Mouse (Mus musculus) T-helper 2 cell (primary cell): ENCODE results near the gene Rb1.

Experiments
- in situ Hi-C: fragments of 300-600 bp; cut with MboI, MseI; formaldehyde crosslinking; loops from one replicate; pipeline ENCODE4 v1.15.1; 2025; ENCODE audit warnings: high pct_unique_total_duplicates

Rb1 gene

DNA sequence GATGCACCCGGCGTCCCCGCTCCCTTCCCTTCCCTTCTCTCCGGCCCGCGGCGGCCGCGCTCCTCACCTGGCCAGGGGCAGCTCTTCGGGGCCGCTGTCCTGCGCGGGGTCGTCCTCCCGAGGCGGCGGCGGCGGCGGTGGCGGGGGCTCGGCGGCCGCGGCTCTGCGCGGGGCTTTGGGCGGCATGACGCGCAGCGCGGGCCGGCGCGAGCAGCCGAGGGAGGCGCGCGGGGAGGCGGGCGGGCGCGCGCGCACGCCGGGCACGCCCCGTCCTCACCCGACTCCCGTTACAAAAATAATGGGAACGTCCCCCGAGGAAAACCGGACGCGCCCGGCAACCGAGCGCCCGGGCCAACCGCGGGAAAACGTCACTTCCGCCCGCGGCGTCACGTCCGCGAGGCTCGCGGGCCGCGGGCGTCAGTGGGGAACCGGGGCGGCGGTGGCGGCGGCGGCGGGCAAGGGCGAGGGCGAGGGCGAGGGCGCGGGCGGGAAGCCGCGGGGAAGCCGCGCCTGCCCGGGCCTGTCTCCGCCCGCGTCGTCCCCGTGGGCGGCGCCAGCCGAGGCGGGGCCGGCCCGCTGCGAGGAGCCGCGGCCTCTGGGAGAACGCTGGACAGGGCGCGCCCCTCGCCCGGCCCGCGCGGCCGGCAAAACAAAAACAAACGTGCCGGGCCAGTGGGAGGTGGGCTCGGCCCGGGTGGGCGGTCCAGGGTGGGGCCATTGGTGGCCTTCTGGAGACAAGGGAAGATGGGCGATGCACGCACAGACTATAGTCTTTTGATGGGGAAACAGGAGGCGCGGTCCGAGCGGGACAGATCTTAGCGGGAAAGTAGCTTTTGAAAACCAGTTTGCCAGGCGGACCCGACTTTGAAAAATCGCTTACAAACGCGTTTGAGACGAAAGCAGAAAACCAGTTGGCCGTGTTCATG, at the start of gene Rb1:
Gene Rb1 (minus strand): TSS at position 367 of the 926 bp plus-strand sequence.
- in situ Hi-C loops: loop anchor here (5.0 to 10.0 kb wide), 2 partner anchors 179 to 188 kb away; no protein-coding TSS in a partner anchor

DNA sequence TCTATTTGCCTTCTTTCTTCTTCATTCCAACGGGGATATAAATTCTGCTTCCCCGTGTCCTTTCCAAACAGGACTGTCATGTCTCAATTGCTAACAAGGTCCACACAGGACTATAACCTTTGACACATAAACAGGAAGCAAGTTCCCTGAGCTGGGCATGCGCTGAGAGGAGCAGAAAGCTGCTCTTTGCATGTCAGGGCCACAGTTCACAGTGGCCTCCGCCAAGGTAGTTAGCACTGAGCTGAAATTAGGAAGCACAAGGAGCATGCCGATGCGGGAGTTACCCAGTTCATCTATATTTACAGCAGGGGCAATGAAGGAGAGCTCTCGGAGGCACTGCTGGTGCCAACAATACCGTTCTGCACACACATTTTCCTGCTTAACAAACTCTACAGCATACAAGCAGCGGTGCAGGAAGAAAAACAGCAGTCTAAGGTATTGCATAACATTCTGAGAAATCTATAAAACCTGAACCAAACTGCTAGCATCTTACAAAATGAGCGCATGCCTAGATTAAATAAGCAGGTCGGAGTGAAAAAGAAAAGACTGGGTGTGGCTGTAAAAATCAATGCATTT, 48.8 kb upstream of the Rb1 start:
- in situ Hi-C loops: no loop called here

DNA sequence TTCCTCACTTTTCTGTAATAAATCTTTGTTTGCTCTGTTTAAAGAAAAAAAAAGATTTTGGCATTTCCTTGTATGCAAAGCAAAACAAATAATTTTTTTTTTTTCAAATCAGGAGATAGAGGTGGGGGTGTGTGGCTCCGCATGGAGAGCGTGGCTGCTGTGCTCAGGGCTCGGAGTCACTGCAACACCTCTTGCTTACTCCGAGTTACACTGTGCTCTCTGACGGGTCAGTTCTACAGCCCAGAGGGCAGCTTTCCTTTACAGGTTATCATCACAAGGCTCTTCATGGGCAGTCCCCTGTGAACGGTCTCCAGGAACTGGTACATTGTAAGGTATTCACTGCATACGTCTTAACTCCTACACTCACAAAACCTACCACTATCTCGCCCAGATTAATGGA, 48.0 kb upstream of the Rb1 start:
- in situ Hi-C loops: no loop called here

DNA sequence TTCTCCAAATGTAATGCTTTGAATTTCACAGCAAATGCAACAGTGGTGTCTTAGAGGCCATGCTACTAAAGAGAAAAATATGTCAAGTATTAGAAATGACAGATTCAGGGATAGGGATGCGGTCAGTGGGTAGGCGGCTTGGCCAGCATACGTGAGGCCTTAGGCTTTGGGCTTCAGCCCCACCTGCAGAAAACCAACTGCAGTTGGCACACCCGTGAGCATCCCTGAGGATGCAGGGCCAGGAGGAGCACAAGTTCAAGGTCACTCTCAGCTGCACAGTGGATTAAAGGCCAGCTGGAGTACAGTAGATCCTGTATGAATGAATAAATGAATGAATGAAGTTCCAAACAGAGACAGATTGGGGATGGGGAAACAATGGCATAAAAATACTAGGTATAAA, 47.4 kb upstream of the Rb1 start:
- in situ Hi-C loops: no loop called here

DNA sequence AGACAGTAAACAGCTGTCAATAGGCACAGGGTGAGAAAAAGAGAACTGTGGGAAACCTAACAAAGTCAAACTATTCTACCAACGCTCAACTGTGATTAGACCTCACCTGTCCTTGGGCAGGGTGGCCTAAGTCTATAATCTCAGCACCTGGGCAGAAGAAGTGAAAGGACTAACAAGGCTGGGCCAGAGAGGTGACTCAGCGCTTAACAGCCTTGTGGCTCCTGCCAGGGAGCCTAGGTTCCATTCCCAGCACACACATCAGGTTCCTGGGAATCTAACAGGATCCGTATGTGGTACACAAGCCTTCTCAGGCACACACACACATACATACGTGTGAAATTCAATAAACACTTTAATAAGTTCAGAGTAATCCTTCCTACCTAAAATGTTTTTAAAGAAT, 46.0 kb upstream of the Rb1 start:
- in situ Hi-C loops: no loop called here

DNA sequence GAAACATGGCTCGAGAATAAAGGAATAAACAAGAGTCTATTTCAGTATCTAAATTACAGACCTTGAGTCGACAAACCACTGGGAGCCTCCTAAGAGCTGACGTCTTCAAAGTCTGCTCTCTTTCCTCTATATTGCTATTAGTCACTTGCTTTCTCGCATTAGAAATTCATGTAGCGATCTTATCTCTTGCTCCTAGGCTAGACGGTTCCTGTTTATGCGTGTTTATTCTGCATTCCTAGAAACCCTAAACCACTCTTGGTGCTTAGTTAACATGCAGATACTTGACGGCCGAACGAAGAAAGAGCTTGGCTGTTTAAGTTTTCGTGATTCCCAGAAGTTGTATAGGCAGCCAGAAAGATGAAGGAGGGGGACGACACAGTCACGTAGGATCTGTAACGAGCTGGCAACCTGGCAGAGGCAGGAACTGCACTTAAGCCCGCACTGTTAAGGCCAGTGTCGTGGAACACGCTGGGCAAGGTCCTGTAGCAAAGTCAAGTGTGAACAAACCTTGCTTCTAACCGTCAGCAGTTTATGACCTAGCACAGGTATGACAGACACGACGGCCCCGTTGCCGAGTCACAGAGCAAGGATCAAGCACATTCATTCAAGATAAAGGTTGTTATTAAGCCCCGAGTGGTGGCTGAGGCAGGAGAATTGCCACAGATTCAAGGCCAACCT, 45.2 kb upstream of the Rb1 start:
- in situ Hi-C loops: no loop called here

DNA sequence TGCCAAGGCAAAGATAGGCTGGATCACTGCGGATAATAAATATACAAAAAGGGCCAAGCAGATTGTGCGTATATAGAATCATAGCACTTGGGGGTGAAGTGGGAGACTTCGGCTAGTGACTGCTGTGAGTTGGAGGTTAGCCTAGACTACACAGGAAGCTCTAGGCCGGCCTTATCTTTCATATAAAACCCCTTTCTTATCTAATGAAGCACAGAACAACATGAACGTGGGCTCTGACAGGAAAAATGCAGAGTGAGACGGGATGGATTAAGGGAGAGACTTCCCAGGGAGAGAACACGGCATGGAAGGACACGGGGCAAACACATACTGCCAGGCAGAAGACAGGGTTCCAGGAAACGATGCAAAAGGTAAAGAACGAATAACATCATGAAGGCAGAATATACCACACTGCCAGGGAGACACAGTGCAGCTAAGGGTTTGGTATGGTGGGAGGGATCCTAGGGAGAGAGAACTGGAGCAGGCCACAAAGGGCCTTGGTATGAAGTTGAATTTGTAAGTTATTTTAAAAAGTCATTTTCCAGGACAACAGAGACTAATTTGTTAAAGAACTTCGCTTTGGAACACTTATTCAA, 44.6 kb upstream of the Rb1 start:
- in situ Hi-C loops: no loop called here

DNA sequence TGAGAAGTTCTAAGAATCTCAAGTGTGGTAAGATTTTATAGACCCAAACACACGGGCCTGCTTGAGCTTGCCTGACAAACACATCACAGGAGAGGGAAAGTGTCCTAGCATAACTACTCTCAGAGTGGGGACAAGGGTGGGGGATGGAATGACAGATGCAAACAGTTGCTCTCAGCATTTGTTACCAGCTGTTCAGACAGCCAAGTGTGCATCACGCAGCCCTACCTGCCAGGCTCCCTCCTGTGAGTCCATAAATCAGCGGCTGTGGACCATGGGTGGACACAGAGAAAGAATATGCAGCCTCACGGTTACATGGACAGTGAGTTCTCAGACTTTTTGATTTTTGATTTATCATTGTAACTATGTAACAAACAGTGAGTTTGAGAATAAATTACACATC, 44.0 kb upstream of the Rb1 start:
- in situ Hi-C loops: no loop called here

DNA sequence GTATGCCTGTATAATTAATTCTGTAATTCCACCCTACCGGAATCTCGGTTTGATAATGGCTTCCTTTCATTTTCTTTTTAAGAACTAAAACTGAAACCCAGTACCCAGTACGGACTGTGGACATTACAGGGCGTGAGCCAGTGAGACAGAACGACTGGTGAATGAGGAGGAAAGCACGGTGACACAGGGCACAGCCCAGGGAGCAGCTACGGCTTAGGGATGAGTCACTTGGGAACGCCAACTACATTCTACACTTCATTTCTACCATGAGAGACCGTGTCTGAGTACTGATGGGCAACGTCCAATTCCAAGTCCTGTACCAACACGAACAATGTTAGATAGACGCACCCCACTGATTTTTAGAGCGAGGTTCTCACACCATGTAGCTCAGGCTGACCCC, 43.3 kb upstream of the Rb1 start:
- in situ Hi-C loops: no loop called here

DNA sequence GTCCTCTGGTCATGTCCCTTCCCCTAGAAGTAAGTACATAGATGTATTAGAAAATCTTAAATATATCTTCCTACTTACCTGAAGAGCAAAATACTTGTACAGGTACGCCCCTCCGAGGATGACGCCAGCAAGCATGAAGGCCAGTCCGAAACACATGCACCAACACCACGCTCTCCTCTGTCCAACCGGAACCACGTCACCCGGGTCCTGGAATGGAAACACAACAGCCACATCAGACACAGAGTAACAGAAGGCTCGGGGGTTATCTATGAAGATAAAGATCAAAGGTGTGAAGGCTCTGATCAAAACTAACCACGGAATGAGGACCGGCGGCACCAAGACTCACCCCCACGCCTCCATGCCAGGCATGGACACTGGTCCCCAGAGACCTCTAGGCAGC, 42.6 kb upstream of the Rb1 start:
- in situ Hi-C loops: no loop called here

DNA sequence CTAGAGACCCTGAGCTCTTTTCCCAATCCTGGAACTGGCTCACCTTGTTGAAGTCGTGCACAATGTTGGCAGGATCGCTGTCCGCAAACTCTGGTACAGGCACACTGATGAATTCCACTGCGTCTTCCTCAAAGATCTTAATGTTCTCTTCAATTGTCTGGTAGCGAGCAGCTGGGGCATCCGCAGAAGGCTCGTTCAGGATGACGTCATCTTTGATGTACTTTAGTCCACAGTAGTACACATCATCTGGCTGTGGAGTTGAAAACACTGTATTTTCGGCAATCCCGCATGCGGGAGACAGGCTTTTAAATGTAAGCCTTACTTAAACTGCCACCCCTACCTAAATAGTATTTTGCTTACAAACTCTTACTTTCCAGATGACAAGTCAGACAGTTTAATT, 40.7 kb upstream of the Rb1 start:
- in situ Hi-C loops: no loop called here

DNA sequence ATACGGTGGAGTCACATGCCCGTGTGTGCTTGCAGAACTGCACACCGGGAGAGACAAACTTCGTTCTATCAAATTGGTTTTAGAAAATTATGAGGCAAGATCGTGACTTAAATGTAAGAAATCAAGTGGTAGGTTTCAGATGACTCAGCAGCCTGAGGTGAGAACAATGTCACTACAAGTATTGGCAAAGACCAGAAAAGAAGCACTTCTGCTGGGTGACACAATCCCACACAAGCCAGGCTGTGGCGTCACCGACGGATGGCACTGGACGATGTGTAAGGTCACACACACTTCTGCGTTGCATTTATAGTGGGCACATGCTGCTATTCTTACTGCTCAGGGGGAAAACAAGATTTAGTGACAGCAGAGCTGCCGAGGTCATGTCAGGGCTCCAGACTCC, 38.2 kb upstream of the Rb1 start:
- in situ Hi-C loops: no loop called here

DNA sequence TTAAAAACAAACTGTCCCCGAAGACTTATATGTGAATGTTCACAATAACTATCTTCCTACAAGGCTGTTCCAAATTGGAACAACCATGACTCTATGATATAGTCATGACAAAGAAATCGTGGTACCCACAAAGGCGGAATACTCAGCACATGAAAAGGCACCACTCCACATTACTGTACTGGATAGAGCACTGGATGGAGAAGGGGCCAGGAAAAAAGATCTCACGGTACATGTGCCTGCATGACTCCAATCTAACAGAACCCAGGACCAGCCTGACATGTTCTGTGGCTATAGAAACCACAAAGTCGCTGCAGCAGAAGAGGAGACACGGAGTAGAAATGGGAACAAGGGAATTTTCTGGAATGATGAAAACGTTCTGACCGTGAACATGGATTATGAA, 29.1 kb upstream of the Rb1 start:
- in situ Hi-C loops: no loop called here

DNA sequence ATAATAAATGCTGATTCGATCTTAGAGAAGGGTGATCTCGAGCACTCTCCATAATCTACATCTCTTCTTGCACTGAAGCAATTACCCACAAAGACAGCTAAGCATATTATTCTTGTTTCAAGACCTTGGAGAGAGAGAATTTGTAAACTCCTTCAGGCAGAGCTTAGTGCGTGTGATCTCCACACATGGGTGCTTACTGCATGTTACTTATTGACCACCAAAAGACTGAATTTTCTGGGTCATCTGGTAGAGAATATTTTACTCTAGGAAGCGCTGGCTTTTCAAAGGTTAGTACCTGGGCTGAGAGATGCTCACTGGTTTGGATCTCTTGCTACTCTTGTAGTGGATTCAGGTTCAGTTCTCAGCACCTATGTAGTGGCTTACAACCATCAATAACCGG, 25.5 kb upstream of the Rb1 start:
- in situ Hi-C loops: no loop called here

DNA sequence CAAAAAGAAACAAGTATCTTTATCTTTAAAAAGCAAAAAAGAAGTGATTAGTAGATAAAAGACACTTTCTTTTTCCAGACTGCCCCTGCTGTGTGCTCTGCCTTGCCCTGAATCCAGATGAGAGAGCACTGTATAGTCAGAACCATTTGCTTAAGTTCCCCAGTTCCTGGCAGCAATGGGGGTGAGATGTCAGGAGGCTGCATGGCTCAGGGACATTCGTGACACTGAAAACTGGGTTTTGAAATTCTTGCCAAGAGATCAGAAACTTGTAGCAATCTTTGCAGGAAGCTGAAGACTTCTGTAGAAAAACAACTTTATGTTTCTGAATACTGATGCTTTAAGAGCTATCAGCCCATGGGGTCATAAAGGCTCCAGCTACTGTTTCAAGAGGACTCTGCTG, 24.4 kb upstream of the Rb1 start:
- in situ Hi-C loops: no loop called here

DNA sequence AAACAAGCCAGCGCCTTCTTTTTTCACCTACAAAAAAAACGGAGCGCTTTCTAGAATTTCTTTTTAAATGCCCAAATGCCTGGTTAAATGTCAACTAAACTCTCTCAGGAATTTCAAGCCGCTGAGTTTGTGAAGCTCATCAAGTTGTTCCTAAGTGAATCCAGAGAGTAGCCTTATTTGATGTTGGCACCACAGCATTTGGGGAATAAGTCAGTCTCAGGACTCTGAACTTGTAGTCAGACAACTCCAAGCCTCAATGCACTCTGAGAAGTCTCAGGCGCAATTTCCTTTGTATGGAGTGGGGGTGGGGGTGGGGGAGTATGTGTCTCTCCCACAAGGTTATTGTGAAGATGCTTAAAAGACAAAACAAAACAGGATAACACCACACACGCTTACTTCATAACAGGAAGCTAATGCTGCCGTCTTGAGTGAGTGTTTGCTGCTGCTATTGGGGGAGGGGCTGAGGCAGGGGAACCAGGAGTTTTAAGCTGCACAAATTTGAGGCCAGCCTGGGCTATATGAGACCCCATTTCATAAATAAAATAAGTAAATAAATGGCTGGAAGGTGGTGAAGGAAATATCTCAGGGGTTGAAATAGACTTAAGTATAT, 23.5 kb upstream of the Rb1 start:
- in situ Hi-C loops: no loop called here

DNA sequence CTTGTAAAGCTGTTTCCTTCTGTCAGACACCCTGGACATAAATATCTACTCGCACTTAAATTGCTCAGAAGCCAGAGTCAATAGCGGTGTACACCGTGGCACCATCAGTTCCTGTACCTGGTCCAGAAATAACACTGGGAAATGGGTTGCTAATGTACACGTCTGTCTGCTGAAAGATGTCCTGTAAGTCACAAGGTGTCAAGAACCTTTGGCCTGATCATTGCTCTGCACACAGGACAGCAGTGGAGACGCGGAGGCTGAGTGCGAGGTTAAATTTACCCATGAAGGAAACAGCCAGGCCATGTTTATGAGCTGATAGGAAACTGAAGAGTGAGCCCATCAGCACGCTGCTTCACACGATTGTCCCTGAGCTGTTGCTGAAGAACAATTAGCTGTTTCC, 21.7 kb upstream of the Rb1 start:
- in situ Hi-C loops: no loop called here

DNA sequence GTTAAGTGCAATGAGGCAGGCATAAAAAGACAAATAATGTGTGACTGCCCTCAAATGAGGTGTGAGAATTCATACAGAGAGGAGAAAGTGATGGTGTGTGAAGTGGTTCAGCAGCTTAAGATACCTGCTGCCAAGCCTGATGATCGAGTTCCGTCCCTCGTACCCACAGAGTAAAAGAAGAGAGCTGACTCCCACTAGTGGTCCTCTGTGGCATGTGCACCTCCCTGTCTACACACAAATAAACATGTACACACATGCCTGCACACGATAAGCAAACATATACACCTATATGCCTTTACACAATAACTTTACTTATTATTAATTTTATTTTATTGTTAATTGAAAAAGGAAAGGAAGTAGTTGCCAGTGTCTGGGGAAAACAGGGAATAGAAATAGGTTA, 20.0 kb upstream of the Rb1 start:
- in situ Hi-C loops: no loop called here

DNA sequence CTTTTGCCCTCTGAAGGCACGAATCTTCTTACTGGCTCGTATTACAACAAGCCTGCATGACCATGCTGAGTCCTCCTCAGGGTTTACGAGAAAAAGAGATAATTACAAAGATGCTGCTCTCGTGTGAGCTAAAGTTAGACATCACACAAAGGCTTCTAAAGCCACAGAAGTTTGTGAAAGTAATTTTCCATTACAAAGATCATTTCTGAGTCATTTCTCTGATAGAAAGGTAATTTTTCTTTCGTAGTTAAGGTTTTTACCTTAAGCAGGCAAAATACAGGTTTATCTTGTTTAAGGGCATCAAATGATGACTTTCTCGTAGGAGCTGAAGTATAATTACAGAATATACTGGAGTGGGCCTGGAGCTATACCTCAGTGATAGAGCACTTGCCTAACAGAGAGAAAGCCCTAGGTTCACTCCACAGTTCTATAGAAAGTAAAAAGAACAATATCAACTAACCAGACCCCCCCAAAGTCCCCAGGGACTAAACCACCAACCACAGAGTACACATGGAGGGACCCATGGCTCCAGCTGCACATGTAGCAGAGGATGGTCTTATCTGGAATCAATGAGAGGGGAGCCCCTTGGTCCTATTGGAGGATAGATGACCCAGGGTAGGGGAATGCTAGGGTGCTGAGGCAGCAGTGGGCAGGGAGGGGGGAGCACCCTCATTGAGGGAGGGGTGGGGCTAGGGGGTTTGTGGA, 14.6 kb upstream of the Rb1 start:
- in situ Hi-C loops: no loop called here

DNA sequence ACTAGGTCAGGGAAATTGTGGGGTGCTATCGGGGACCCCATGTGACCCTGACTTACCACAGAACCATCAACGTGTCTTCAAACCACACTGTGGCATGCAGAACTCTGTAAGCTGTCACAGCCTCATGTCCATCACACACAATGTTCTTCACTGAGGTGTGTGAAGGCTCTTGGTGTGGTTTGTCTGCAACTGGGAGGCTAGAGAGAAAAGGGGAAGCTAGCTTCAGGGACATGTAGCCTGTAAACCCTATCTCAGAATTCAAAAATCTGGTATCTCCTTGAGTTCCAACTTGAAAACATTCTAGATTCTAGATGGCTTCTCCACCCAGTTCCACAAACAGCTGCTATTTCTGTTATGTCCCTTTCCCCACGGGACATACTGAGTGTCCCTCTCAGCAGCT, 14.0 kb upstream of the Rb1 start:
- in situ Hi-C loops: no loop called here

DNA sequence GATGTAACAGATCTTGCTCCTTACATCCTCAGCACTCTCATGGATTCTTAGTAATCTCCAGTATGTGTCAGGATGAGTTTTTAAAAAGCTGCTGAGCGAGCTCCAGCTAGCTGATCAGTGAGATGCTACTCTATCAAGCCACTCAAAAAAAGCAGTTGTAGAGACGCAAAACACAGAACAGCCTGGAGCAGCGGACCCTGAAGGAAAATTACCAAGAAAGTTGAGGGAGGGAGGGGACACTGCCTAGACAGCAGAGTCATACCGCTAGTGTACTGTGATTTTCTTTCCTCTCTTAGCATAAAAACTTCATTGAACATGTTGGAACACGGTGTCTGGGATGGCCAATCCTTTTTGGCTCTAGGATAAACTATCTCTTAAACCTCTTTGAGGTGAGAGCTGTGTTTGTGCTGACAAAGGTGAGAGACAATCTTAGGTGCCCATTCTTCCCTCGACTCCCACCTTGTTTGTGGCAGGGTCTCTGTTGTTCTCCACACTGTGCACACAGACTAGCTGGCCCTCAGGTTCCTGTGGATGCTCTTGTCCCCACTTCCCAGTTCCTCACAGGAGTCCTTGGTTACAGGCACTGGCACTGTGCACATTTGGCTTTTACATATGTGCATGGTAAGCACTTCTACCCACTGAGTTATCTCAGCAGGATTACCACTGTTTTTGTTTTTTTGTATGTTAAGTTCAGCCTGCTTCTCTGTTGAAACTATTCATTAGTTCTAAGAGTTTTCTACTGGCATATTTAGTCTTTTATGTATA, 10.9 kb upstream of the Rb1 start:
- in situ Hi-C loops: no loop called here
